Mouse (Mus musculus) limb, embryonic 12.5 days (tissue): ENCODE measurements around the gene Smim17. TPM values are rescaled to one million over a fixed set of nuclear protein-coding genes. Genes with fewer than 3 reads are reported as not detected.

Experiments
- ATAC-seq: fragments of 200-750 bp; cut with Nextera tagmentation; 2 replicates; pipeline ENCODE4 v1.8.0; 2017; ENCODE audit warnings: low read depth, moderate TSS enrichment; ENCODE audit not compliant: insufficient number of reproducible peaks, insufficient read depth, low FRiP score, low TSS enrichment
- H3K27ac ChIP-seq: fragments of 300-500 bp; sonication (generic); 2 replicates; pipeline ENCODE4 v1.5.1; 2016; ENCODE audit warnings: mild to moderate bottlenecking, moderate library complexity
- H3K27me3 ChIP-seq: fragments of 300-500 bp; sonication (generic); 2 replicates; pipeline ENCODE4 v1.6.1; 2016; ENCODE audit warnings: mild to moderate bottlenecking, moderate library complexity
- H3K36me3 ChIP-seq: fragments of 300-500 bp; sonication (generic); 2 replicates; pipeline ENCODE4 v1.6.1; 2016; ENCODE audit warnings: mild to moderate bottlenecking, moderate library complexity
- H3K4me1 ChIP-seq: fragments of 300-500 bp; sonication (generic); replicated peaks from 2 replicates; pipeline ENCODE4 v1.6.1; 2016
- H3K4me2 ChIP-seq: fragments of 300-500 bp; sonication (generic); 2 replicates; pipeline ENCODE4 v1.6.1; 2016; ENCODE audit warnings: mild to moderate bottlenecking, moderate library complexity
- H3K4me3 ChIP-seq: fragments of 300-500 bp; sonication (generic); replicated peaks from 2 replicates; pipeline ENCODE4 v1.5.1; 2016; ENCODE audit warnings: mild to moderate bottlenecking
- H3K9ac ChIP-seq: fragments of 300-500 bp; sonication (generic); replicated peaks from 2 replicates; pipeline ENCODE4 v1.6.1; 2016; ENCODE audit warnings: mild to moderate bottlenecking, moderate library complexity
- H3K9me3 ChIP-seq: fragments of 300-500 bp; sonication (generic); 2 replicates; pipeline ENCODE4 v1.6.1; 2016; ENCODE audit warnings: mild to moderate bottlenecking, moderate library complexity
- WGBS: fragments of 180-500 bp; shearing (Covaris S2); methylation state at CpG from one replicate; pipeline ENCODE4 v1.1.7; 2016; 5-methylcytosine and 5-hydroxymethylcytosine counted together
- polyA plus RNA-seq: library from polyadenylated mRNA; unstranded; fragments of >200 nt; fragmentation: Nextera tagmentation; extraction: Ambion mirVana; gene quantifications from 2 replicates; pipeline ENCODE4 v1.2.1, GENCODE M21; 2016

The Smim17 gene
- polyA plus RNA-seq, 1 experiment from 2014 or later, result 0.35 TPM

GRCm38 (mm10) chr7:6369460-6369859 lies 29.1 kb upstream of the Smim17 start:
- Histone ChIP-seq H3K4me1 (no peaks in the 10 kb centered on the region), H3K9me3 (no peaks in the 10 kb centered on the region), H3K9ac (no peak overlapping the region), H3K27me3 (no peaks in the 10 kb centered on the region), H3K27ac (no peak overlapping the region), H3K4me3 (no peak overlapping the region), H3K4me2 (no peak overlapping the region), H3K36me3 (no peaks in the 10 kb centered on the region)
- no peak for ATAC-seq
- whole genome bisulfite sequencing, result 81% methylated on average over 3 of the region's 3 CpGs

GRCm38 (mm10) chr7:6372993-6373392 lies 25.5 kb upstream of the Smim17 start:
- no peak overlapping the region for H3K9ac ChIP-seq
- no peak overlapping the region for H3K27ac ChIP-seq
- no peak overlapping the region for H3K4me3 ChIP-seq
- ATAC-seq, result no peak
- H3K4me2 ChIP-seq, result no peak overlapping the region
- no peaks in the 10 kb centered on the region for H3K36me3 ChIP-seq
- 92% methylated on average over 3 of the region's 3 CpGs for WGBS
- no peaks in the 10 kb centered on the region for H3K4me1 ChIP-seq
- H3K27me3 ChIP-seq, result no peaks in the 10 kb centered on the region
- H3K9me3 ChIP-seq, result no peaks in the 10 kb centered on the region

- no peak overlapping the region for H3K27ac ChIP-seq
- 91% methylated on average over 8 of the region's 8 CpGs for WGBS
- no peak overlapping the region for H3K4me2 ChIP-seq
- no peaks in the 10 kb centered on the region for H3K27me3 ChIP-seq
- H3K9me3 ChIP-seq, result no peaks in the 10 kb centered on the region
- H3K9ac ChIP-seq, result no peak overlapping the region
- H3K36me3 ChIP-seq, result peaks cover 4% of the 10 kb centered on the region; the same call in 1 of the 2 replicates
- no peaks in the 10 kb centered on the region; the same call in 1 of the 2 replicates for H3K4me1 ChIP-seq
- H3K4me3 ChIP-seq, result no peak overlapping the region
- ATAC-seq, result no peak
Measured at GRCm38 (mm10) chr7:6378441-6378840, 20.1 kb upstream of the Smim17 start.

- H3K4me2 ChIP-seq, result no peak overlapping the region
- H3K9me3 ChIP-seq, result no peaks in the 10 kb centered on the region
- 82% methylated on average over 2 of the region's 2 CpGs for WGBS
- peaks cover 4% of the 10 kb centered on the region; the same call in 1 of the 2 replicates for H3K36me3 ChIP-seq
- H3K27ac ChIP-seq, result no peak overlapping the region
- no peak for ATAC-seq
- no peak overlapping the region for H3K9ac ChIP-seq
- peaks cover 7% of the 10 kb centered on the region for H3K4me1 ChIP-seq
- H3K4me3 ChIP-seq, result no peak overlapping the region
- no peaks in the 10 kb centered on the region for H3K27me3 ChIP-seq
Measured at GRCm38 (mm10) chr7:6381431-6381830, 17.1 kb upstream of the Smim17 start.

- H3K4me3 ChIP-seq, result peak within 1 kb of the TSS; percentile 63
- H3K27ac ChIP-seq, result no peak within 1 kb of the TSS
- ATAC-seq, result peak; percentile 95
Measured at GRCm38 (mm10) chr7:6383044-6383455, 15.5 kb upstream of the Smim17 start, which contains the start of gene Zfp28. TSS of gene Zfp28 (plus strand) at chr7:6383295.

GRCm38 (mm10) chr7:6384011-6384410 lies 14.5 kb upstream of the Smim17 start:
- Histone ChIP-seq H3K4me3 (peak overlapping the region; percentile 63), H3K36me3 (peaks cover 9% of the 10 kb centered on the region; the same call in 1 of the 2 replicates), H3K9ac (no peak overlapping the region), H3K9me3 (no peaks in the 10 kb centered on the region), H3K4me2 (peak overlapping the region; percentile 68), H3K27me3 (no peaks in the 10 kb centered on the region), H3K27ac (no peak overlapping the region), H3K4me1 (peaks cover 7% of the 10 kb centered on the region)
- WGBS, result 72% methylated on average over 8 of the region's 8 CpGs
- ATAC-seq, result peak; percentile 1; the same call in 1 of the 2 replicates

More at GRCm38 (mm10) chr7:6383044-6383455, 15.5 kb upstream of the Smim17 start, which contains the start of gene Zfp28:
- Histone ChIP-seq H3K36me3 (peaks cover 12% of the 10 kb centered on the region; the same call in 1 of the 2 replicates), H3K9ac (peak within 1 kb of the TSS; percentile 60), H3K9me3 (no peaks in the 10 kb centered on the region), H3K4me2 (peak within 1 kb of the TSS; percentile 68), H3K4me1 (peaks cover 7% of the 10 kb centered on the region), H3K27me3 (no peaks in the 10 kb centered on the region)
- WGBS, result under 1% methylated on average over 28 of the region's 28 CpGs

- no peak overlapping the region for H3K27ac ChIP-seq
- 90% methylated on average over 8 of the region's 8 CpGs for WGBS
- H3K4me2 ChIP-seq, result no peak overlapping the region
- no peak overlapping the region for H3K4me3 ChIP-seq
- no peaks in the 10 kb centered on the region for H3K27me3 ChIP-seq
- H3K9me3 ChIP-seq, result no peaks in the 10 kb centered on the region
- H3K9ac ChIP-seq, result no peak overlapping the region
- H3K36me3 ChIP-seq, result peaks cover 37% of the 10 kb centered on the region
- no peak for ATAC-seq
- peaks cover 7% of the 10 kb centered on the region for H3K4me1 ChIP-seq
Measured at GRCm38 (mm10) chr7:6386995-6387394, 11.5 kb upstream of the Smim17 start.

- Histone ChIP-seq H3K27ac (no peak overlapping the region), H3K4me1 (peaks cover 2% of the 10 kb centered on the region; the same call in 1 of the 2 replicates), H3K4me3 (no peak overlapping the region), H3K27me3 (no peaks in the 10 kb centered on the region), H3K36me3 (peaks cover 57% of the 10 kb centered on the region), H3K9ac (no peak overlapping the region), H3K4me2 (no peak overlapping the region), H3K9me3 (no peaks in the 10 kb centered on the region)
- WGBS, result 85% methylated on average over 5 of the region's 5 CpGs
- no peak for ATAC-seq
Measured at GRCm38 (mm10) chr7:6388971-6389370, 9.5 kb upstream of the Smim17 start.

GRCm38 (mm10) chr7:6389449-6389848 lies 9.1 kb upstream of the Smim17 start:
- Histone ChIP-seq H3K4me2 (no peak overlapping the region), H3K9me3 (no peaks in the 10 kb centered on the region), H3K4me3 (no peak overlapping the region), H3K9ac (no peak overlapping the region), H3K36me3 (peaks cover 61% of the 10 kb centered on the region), H3K27ac (no peak overlapping the region), H3K27me3 (no peaks in the 10 kb centered on the region), H3K4me1 (no peaks in the 10 kb centered on the region)
- WGBS, result 69% methylated on average over 5 of the region's 5 CpGs
- ATAC-seq, result no peak

- no peak within 1 kb of the TSS for H3K27ac ChIP-seq
- WGBS, result under 1% methylated on average over 17 of the region's 17 CpGs
- no peaks in the 10 kb centered on the region for H3K36me3 ChIP-seq
- no peaks in the 10 kb centered on the region for H3K9me3 ChIP-seq
- no peaks in the 10 kb centered on the region for H3K4me1 ChIP-seq
- H3K4me3 ChIP-seq, result no peak within 1 kb of the TSS
- H3K27me3 ChIP-seq, result peaks cover 5% of the 10 kb centered on the region; the same call in 1 of the 2 replicates
- peak; percentile 91 for ATAC-seq
- H3K9ac ChIP-seq, result no peak within 1 kb of the TSS
- no peak within 1 kb of the TSS for H3K4me2 ChIP-seq
Measured at GRCm38 (mm10) chr7:6410043-6410442, 11.5 kb downstream of the Smim17 start, which contains the start of gene Gm20715. TSS of gene Gm20715 (plus strand) at chr7:6410277.

- Histone ChIP-seq H3K9me3 (no peaks in the 10 kb centered on the region), H3K27ac (no peak overlapping the region), H3K4me2 (no peak overlapping the region), H3K36me3 (no peaks in the 10 kb centered on the region), H3K27me3 (peaks cover 12% of the 10 kb centered on the region; the same call in 1 of the 2 replicates), H3K9ac (no peak overlapping the region), H3K4me3 (no peak overlapping the region), H3K4me1 (no peaks in the 10 kb centered on the region)
- WGBS, result 10% methylated on average over 16 of the region's 22 CpGs
- ATAC-seq, result no peak
Measured at GRCm38 (mm10) chr7:6414626-6415441, 16.3 kb downstream of the Smim17 start.
